Mouse (Mus musculus) adrenal gland, adult 2 months (tissue): Measurements from ENCODE around the gene Mat2a. TPM values are rescaled to one million over a fixed set of nuclear protein-coding genes. Genes with fewer than 3 reads are reported as not detected.

Experiments used
- DNase-seq: peaks from one replicate; pipeline ENCODE4 v3.0.0; 2021
- polyA plus RNA-seq: library from polyadenylated mRNA; depleted of rRNA; stranded (reverse); fragments of >200 nt; gene quantifications from 2 replicates; pipeline ENCODE4 v1.2.3, GENCODE M21; 2012
- total RNA-seq, 2 experiments: library from RNA; stranded (reverse); gene quantifications; 2 replicates each; pipeline ENCODE4 v1.2.3; 2021

Mat2a gene
- total and polyA plus RNA-seq, 3 experiments: 150 to 251 (median 203) TPM

GRCm38 (mm10) chr6:72415964-72416772, 23.2 kb downstream of the Mat2a start:
- no peak for DNase-seq

GRCm38 (mm10) chr6:72415181-72415580, 24.2 kb downstream of the Mat2a start:
- no peak for DNase-seq

- DNase-seq: peak; percentile 97
Observed at GRCm38 (mm10) chr6:72414076-72414756, 25.1 kb downstream of the Mat2a start, which contains the start of gene Ggcx. Gene Ggcx, plus strand, starts transcription at chr6:72414308.

- DNase-seq: no peak
Observed at GRCm38 (mm10) chr6:72410518-72410917, 28.8 kb downstream of the Mat2a start.

- no peak for DNase-seq
Observed at GRCm38 (mm10) chr6:72410003-72410402, 29.4 kb downstream of the Mat2a start.

GRCm38 (mm10) chr6:72409567-72409966, 29.8 kb downstream of the Mat2a start:
- peak; percentile 60 for DNase-seq

GRCm38 (mm10) chr6:72407119-72407518, 32.2 kb downstream of the Mat2a start:
- DNase-seq: peak; percentile 87

- DNase-seq: no peak
Observed at GRCm38 (mm10) chr6:72405356-72405755, 34.0 kb downstream of the Mat2a start.

- peak; percentile 84 for DNase-seq
Observed at GRCm38 (mm10) chr6:72401875-72402274, 37.5 kb downstream of the Mat2a start.

GRCm38 (mm10) chr6:72399967-72400366, 39.4 kb downstream of the Mat2a start:
- DNase-seq: no peak

- DNase-seq: no peak
Observed at GRCm38 (mm10) chr6:72396837-72397251, 42.5 kb downstream of the Mat2a start.

GRCm38 (mm10) chr6:72392341-72392740, 47.0 kb downstream of the Mat2a start:
- DNase-seq: no peak

GRCm38 (mm10) chr6:72390795-72391521, 48.4 kb downstream of the Mat2a start:
- DNase-seq: peak; percentile 90

GRCm38 (mm10) chr6:72389941-72390771, 49.2 kb downstream of the Mat2a start, which contains the start of gene Vamp8:
Gene Vamp8, minus strand, starts transcription at chr6:72390703.
- DNase-seq: peak; percentile 95

GRCm38 (mm10) chr6:72389471-72389940, 49.9 kb downstream of the Mat2a start:
- no peak for DNase-seq

- DNase-seq: no peak
Observed at GRCm38 (mm10) chr6:72388791-72389329, 50.5 kb downstream of the Mat2a start.

- DNase-seq: no peak
Observed at GRCm38 (mm10) chr6:72388266-72388665, 51.1 kb downstream of the Mat2a start.

GRCm38 (mm10) chr6:72387816-72388215, 51.5 kb downstream of the Mat2a start:
- no peak for DNase-seq

GRCm38 (mm10) chr6:72386561-72386960, 52.8 kb downstream of the Mat2a start:
- no peak for DNase-seq

GRCm38 (mm10) chr6:72385258-72385657, 54.1 kb downstream of the Mat2a start:
- DNase-seq: no peak

GRCm38 (mm10) chr6:72383952-72384351, 55.4 kb downstream of the Mat2a start:
- no peak for DNase-seq
